Mouse (Mus musculus) left cerebral cortex, postnatal 4 days (tissue): ENCODE data around the gene Pttg1ip. TPM values are rescaled to one million over a fixed set of nuclear protein-coding genes. Genes with fewer than 3 reads are reported as not detected.

Experiments used
- DNase-seq: peaks from one replicate; pipeline ENCODE4 v3.0.0-alpha.2; 2022
- intact Hi-C: fragments of 180-260 bp; cut with DNase I; formaldehyde crosslinking; loops from one replicate; pipeline ENCODE4 v1.15.1; 2025
- microRNA-seq: library from miRNA; unstranded; fragments of <30 nt; microRNA quantifications from one replicate; pipeline ENCODE4 v1.2.0, GENCODE M21; 2022
- total RNA-seq, 2 experiments: library from RNA; stranded (reverse); gene quantifications; 2 replicates each; pipeline ENCODE4 v1.2.3; 2021

Gene Pttg1ip
- total RNA-seq, 2 experiments from 2014 or later = 54.7 to 62.7 TPM

GRCm38 (mm10) chr10:77634016-77634415, 52.5 kb downstream of the Pttg1ip start:
- intact Hi-C loops = loop anchor here (10.0 kb wide), 1 partner anchor 351 kb away; no protein-coding TSS in a partner anchor
- no peak for DNase-seq

- intact Hi-C loops = loop anchor here (10.0 kb wide), 1 partner anchor 350 kb away; no protein-coding TSS in a partner anchor
- no peak for DNase-seq
Observed at GRCm38 (mm10) chr10:77634452-77635231, 53.1 kb downstream of the Pttg1ip start.

- intact Hi-C loops = loop anchor here (10.0 kb wide), 1 partner anchor 348 kb away; no protein-coding TSS in a partner anchor
- no peak for DNase-seq
Observed at GRCm38 (mm10) chr10:77636234-77636922, 54.9 kb downstream of the Pttg1ip start.

- DNase-seq = no peak
- intact Hi-C loops = loop anchor here (10.0 kb wide), 1 partner anchor 346 kb away; no protein-coding TSS in a partner anchor
Observed at GRCm38 (mm10) chr10:77638956-77639355, 57.4 kb downstream of the Pttg1ip start.

GRCm38 (mm10) chr10:77643160-77643559, 61.6 kb downstream of the Pttg1ip start:
- DNase-seq = no peak

GRCm38 (mm10) chr10:77645571-77645970, 64.1 kb downstream of the Pttg1ip start:
- intact Hi-C loops = no loop called here
- no peak for DNase-seq

More at GRCm38 (mm10) chr10:77643160-77643559, 61.6 kb downstream of the Pttg1ip start:
- intact Hi-C loops = no loop called here

- no peak for DNase-seq
- intact Hi-C loops = no loop called here
Observed at GRCm38 (mm10) chr10:77647461-77647860, 65.9 kb downstream of the Pttg1ip start.

- no peak for DNase-seq
- intact Hi-C loops = no loop called here
Observed at GRCm38 (mm10) chr10:77647901-77648300, 66.4 kb downstream of the Pttg1ip start.

Small RNA genes within 50 kb of the gene (microRNA-seq; reads per million reads assigned to microRNA genes)
- 21.1 reads per million, percentile 36 among the genes with 10 or more reads in this experiment for gene Mir1930

Other genes with a start within 250 kb of the Pttg1ip start
- 10 to 100 TPM; 64.3 to 70.4 TPM for gene Adarb1, start 163.4 kb upstream of the Pttg1ip start, total RNA-seq
- gene Fam207a, start 65.9 kb upstream of the Pttg1ip start, total RNA-seq = 10 to 100 TPM; 29.0 to 30.1 TPM
- 1 to 10 TPM; 1.7 to 2.2 TPM for gene Itgb2, start 51.5 kb upstream of the Pttg1ip start, total RNA-seq
- 100 to 1,000 TPM; 175 to 189 TPM for gene Sumo3, start 24.4 kb downstream of the Pttg1ip start, total RNA-seq
- gene Gm49325, start 24.5 kb downstream of the Pttg1ip start, total RNA-seq = 10 to 100 TPM in 1 of 2 experiments, not detected in 1; 21.0 TPM
- gene Ube2g2, start 40.6 kb downstream of the Pttg1ip start, total RNA-seq = 10 to 100 TPM; 45.1 to 47.6 TPM
- not detected for gene Tspear, start 104.8 kb downstream of the Pttg1ip start, total RNA-seq
- not detected for gene Gm19402, start 109.0 kb downstream of the Pttg1ip start, total RNA-seq
- not detected for gene Gm9508, start 115.5 kb downstream of the Pttg1ip start, total RNA-seq
- gene Gm10272, start 124.9 kb downstream of the Pttg1ip start, total RNA-seq = not detected
- not detected for gene Gm10024, start 129.7 kb downstream of the Pttg1ip start, total RNA-seq
- not detected for gene Gm10142, start 134.1 kb downstream of the Pttg1ip start, total RNA-seq
- gene Krtap12-1, start 138.9 kb downstream of the Pttg1ip start, total RNA-seq = not detected
- gene Gm10100, start 144.8 kb downstream of the Pttg1ip start, total RNA-seq = not detected
- not detected for gene Gm18596, start 160.9 kb downstream of the Pttg1ip start, total RNA-seq
- gene Gm9736, start 169.6 kb downstream of the Pttg1ip start, total RNA-seq = not detected
- gene Gm3233, start 178.0 kb downstream of the Pttg1ip start, total RNA-seq = not detected
- not detected for gene Gm3238, start 189.6 kb downstream of the Pttg1ip start, total RNA-seq
- gene Gm7138, start 195.2 kb downstream of the Pttg1ip start, total RNA-seq = not detected
- not detected for gene Gm3250, start 200.8 kb downstream of the Pttg1ip start, total RNA-seq
- not detected for gene Gm7137, start 206.5 kb downstream of the Pttg1ip start, total RNA-seq
- not detected for gene Gm9639, start 213.4 kb downstream of the Pttg1ip start, total RNA-seq
- not detected for gene Gm19668, start 217.4 kb downstream of the Pttg1ip start, total RNA-seq
- gene Gm9507, start 230.1 kb downstream of the Pttg1ip start, total RNA-seq = not detected
- gene Gm2696, start 233.0 kb downstream of the Pttg1ip start, total RNA-seq = not detected
- gene Krtap10-4, start 245.4 kb downstream of the Pttg1ip start, total RNA-seq = not detected